Mouse (Mus musculus): ENCODE results near the gene Zdhhc19. TPM values are rescaled to one million over a fixed set of nuclear protein-coding genes. Genes with fewer than 3 reads are reported as not detected.

Gene Zdhhc19
- polyA plus RNA-seq, 1 experiment from 2014 or later = 0.22 TPM

- Histone ChIP-seq H3K36me3 (no peaks in the 10 kb centered on the region), H3K9ac (peak within 1 kb of the TSS; percentile 75), H3K9me3 (no peaks in the 10 kb centered on the region), H3K27ac (replicated peaks) (peak within 1 kb of the TSS; percentile 92), H3K4me1 (replicated peaks) (peaks cover 22% of the 10 kb centered on the region), H3K4me3 (peak within 1 kb of the TSS; percentile 79), H3K27me3 (no peaks in the 10 kb centered on the region), H3K4me2 (peak within 1 kb of the TSS; percentile 67)
- under 1% methylated on average over 73 of the region's 73 CpGs for WGBS
- peak; percentile 99 for ATAC-seq (ENCODE audit: low FRiP score, low read depth)
These were observed 112.8 kb downstream of the Zdhhc19 start, which contains the start of gene Tfrc for GRCm38 (mm10) chr16:32608712-32609400. Gene Tfrc, plus strand, starts transcription at chr16:32608920.

GRCm38 (mm10) chr16:32609401-32609779 is 113.3 kb downstream of the Zdhhc19 start:
- ATAC-seq (ENCODE audit: low FRiP score, low read depth) = no peak
- Histone ChIP-seq H3K27me3 (no peaks in the 10 kb centered on the region), H3K4me1 (replicated peaks) (peaks cover 22% of the 10 kb centered on the region), H3K27ac (replicated peaks) (peak overlapping the region; percentile 92), H3K4me2 (peak overlapping the region; percentile 67), H3K36me3 (peaks cover under 1% of the 10 kb centered on the region; the same call in 1 of the 2 replicates), H3K9ac (peak overlapping the region; percentile 75), H3K9me3 (no peaks in the 10 kb centered on the region), H3K4me3 (peak overlapping the region; percentile 79)
- under 1% methylated on average over 14 of the region's 14 CpGs for WGBS

GRCm38 (mm10) chr16:32610460-32611255 is 114.6 kb downstream of the Zdhhc19 start:
- Histone ChIP-seq H3K9ac (0 out of 2 replicates have a peak overlapping the region, but pooled peaks have one; percentile 75), H3K36me3 (peaks cover 12% of the 10 kb centered on the region)
- 84% methylated on average over 5 of the region's 5 CpGs for WGBS

More at GRCm38 (mm10) chr16:32610460-32611255, 114.6 kb downstream of the Zdhhc19 start:
- H3K4me3 ChIP-seq = peak overlapping the region; percentile 79
- H3K4me2 ChIP-seq = peak overlapping the region; percentile 67
- no peaks in the 10 kb centered on the region for H3K27me3 ChIP-seq
- no peaks in the 10 kb centered on the region for H3K9me3 ChIP-seq
- H3K4me1 ChIP-seq (replicated peaks) = peaks cover 22% of the 10 kb centered on the region
- no peak overlapping the region for H3K27ac ChIP-seq (replicated peaks)
- ATAC-seq (ENCODE audit: low FRiP score, low read depth) = no peak

Other genes starting within 250 kb of the Zdhhc19 start
- 20.5 and 21.8 TPM in 2 replicates for gene Fbxo45, start 249.1 kb upstream of the Zdhhc19 start, polyA plus RNA-seq (2015; fragmentation: Nextera tagmentation; extraction: Ambion mirVana)
- gene Wdr53, start 249.0 kb upstream of the Zdhhc19 start, polyA plus RNA-seq (2015; fragmentation: Nextera tagmentation; extraction: Ambion mirVana) = 13.9 and 15.1 TPM in 2 replicates
- not detected in 2 replicates for gene Smco1, start 224.8 kb upstream of the Zdhhc19 start, polyA plus RNA-seq (2015; fragmentation: Nextera tagmentation; extraction: Ambion mirVana)
- 26.9 TPM in 2 replicates for gene Rnf168, start 218.8 kb upstream of the Zdhhc19 start, polyA plus RNA-seq (2015; fragmentation: Nextera tagmentation; extraction: Ambion mirVana)
- gene Ubxn7, start 164.0 kb upstream of the Zdhhc19 start, polyA plus RNA-seq (2015; fragmentation: Nextera tagmentation; extraction: Ambion mirVana) = 19.1 and 23.0 TPM in 2 replicates
- gene Tm4sf19, start 95.8 kb upstream of the Zdhhc19 start, polyA plus RNA-seq (2015; fragmentation: Nextera tagmentation; extraction: Ambion mirVana) = not detected in 2 replicates
- 34.5 and 39.0 TPM in 2 replicates for gene Tctex1d2, start 76.6 kb upstream of the Zdhhc19 start, polyA plus RNA-seq (2015; fragmentation: Nextera tagmentation; extraction: Ambion mirVana)
- gene Pcyt1a, start 65.3 kb upstream of the Zdhhc19 start, polyA plus RNA-seq (2015; fragmentation: Nextera tagmentation; extraction: Ambion mirVana) = 45.6 and 46.8 TPM in 2 replicates
- gene Slc51a, start 8.4 kb upstream of the Zdhhc19 start, polyA plus RNA-seq (2015; fragmentation: Nextera tagmentation; extraction: Ambion mirVana) = 0.16 and 0.30 TPM in 2 replicates
- gene Tfrc, start 112.7 kb downstream of the Zdhhc19 start, polyA plus RNA-seq (2015; fragmentation: Nextera tagmentation; extraction: Ambion mirVana) = 29.9 and 33.5 TPM in 2 replicates
- gene Tnk2, start 147.6 kb downstream of the Zdhhc19 start, polyA plus RNA-seq (2015; fragmentation: Nextera tagmentation; extraction: Ambion mirVana) = 19.3 and 25.9 TPM in 2 replicates
- gene Muc4, start 239.6 kb downstream of the Zdhhc19 start, polyA plus RNA-seq (2015; fragmentation: Nextera tagmentation; extraction: Ambion mirVana) = not detected in 2 replicates

Measured in hindbrain, embryonic 15.5 days (tissue).